Mouse (Mus musculus) C2C12 (cell line): ENCODE measurements at regions not wholly inside any gene's neighbourhood (a gene's known extent, or its start where the extent isn't known, plus 50 kb on each side); places are given as distances from the start of the nearest gene placed in this dataset.

Source experiments
- H3K27me3 ChIP-seq: one replicate; pipeline ENCODE4 v1.6.1; 2011; ENCODE audit not compliant: control insufficient read depth, insufficient read depth, insufficient read length
- H3K36me3 ChIP-seq: one replicate; pipeline ENCODE4 v1.6.1; 2011; ENCODE audit not compliant: control insufficient read depth, insufficient read depth
- H3K4me3 ChIP-seq: one replicate; pipeline ENCODE4 v1.5.1; 2011; ENCODE audit warnings: mild to moderate bottlenecking, control low read depth; ENCODE audit not compliant: poor library complexity, insufficient read depth, severe bottlenecking
- H3K79me2 ChIP-seq: one replicate; pipeline ENCODE4 v1.6.1; 2011; ENCODE audit not compliant: control insufficient read depth, insufficient read depth
- H3K79me3 ChIP-seq: one replicate; pipeline ENCODE4 v1.6.1; 2011; ENCODE audit warnings: low read depth, control low read depth
- H3ac ChIP-seq: one replicate; pipeline ENCODE3; 2011; ENCODE audit warnings: low read depth; ENCODE audit not compliant: control insufficient read depth, insufficient read length
- CEBPB ChIP-seq: IDR thresholded peaks from one replicate; pipeline ENCODE4 v1.6.1; 2011; ENCODE audit warnings: low read depth, mild to moderate bottlenecking, control low read depth, moderate library complexity
- CTCF ChIP-seq: IDR thresholded peaks from one replicate; pipeline ENCODE4 v1.5.1; 2011; ENCODE audit not compliant: control insufficient read depth, insufficient read depth, insufficient read length
- FOSL1 ChIP-seq: IDR thresholded peaks from one replicate; pipeline ENCODE4 v1.8.0; 2011; ENCODE audit warnings: mild to moderate bottlenecking, low read length; ENCODE audit not compliant: poor library complexity, insufficient read depth, severe bottlenecking
- MAX ChIP-seq: IDR thresholded peaks from one replicate; pipeline ENCODE4 v1.6.1; 2011; ENCODE audit warnings: mild to moderate bottlenecking, control low read depth
- MYOD1 ChIP-seq: IDR thresholded peaks from one replicate; pipeline ENCODE4 v1.6.1; 2011; ENCODE audit warnings: low read depth; ENCODE audit not compliant: control insufficient read depth, insufficient read length
- MYOG ChIP-seq: IDR thresholded peaks from one replicate; pipeline ENCODE4 v1.6.1; 2011; ENCODE audit not compliant: control insufficient read depth, insufficient read length; ENCODE audit errors: extremely low read depth
- USF1 ChIP-seq: IDR thresholded peaks from one replicate; pipeline ENCODE4 v1.6.1; 2011; ENCODE audit warnings: low read depth, mild to moderate bottlenecking, control low read depth, moderate library complexity

DNA sequence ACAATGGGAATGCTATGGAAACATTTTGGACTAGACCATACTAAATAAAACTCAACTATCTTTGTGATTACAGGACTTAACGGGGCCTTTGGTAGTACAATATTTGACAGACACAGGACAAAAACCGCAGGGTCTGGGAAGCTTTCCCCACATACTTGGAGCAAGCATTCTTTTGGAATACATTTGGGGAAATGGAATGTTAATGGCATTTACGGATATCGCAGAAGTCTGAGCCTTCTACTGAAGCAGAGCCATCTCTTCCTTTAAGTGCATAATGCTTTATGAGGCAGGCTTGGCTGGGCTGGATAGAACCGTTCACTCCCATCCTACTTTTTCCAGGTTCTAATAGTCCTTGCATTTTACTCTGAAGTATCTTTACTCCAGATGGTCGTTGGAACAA is 262.7 kb upstream of the Adgrl2 start:
- H3K27me3 ChIP-seq, result no peaks in the 10 kb centered on the region
- TF ChIP-seq MYOD1 (no peak), CTCF (no peak), FOSL1 (no peak), CEBPB (no peak), MYOG (no peak), USF1 (no peak), MAX (no peak)
- no peak overlapping the region for H3ac ChIP-seq
- no peaks in the 10 kb centered on the region for H3K79me3 ChIP-seq
- no peak overlapping the region for H3K4me3 ChIP-seq
- H3K79me2 ChIP-seq, result no peaks in the 10 kb centered on the region
- no peaks in the 10 kb centered on the region for H3K36me3 ChIP-seq

DNA sequence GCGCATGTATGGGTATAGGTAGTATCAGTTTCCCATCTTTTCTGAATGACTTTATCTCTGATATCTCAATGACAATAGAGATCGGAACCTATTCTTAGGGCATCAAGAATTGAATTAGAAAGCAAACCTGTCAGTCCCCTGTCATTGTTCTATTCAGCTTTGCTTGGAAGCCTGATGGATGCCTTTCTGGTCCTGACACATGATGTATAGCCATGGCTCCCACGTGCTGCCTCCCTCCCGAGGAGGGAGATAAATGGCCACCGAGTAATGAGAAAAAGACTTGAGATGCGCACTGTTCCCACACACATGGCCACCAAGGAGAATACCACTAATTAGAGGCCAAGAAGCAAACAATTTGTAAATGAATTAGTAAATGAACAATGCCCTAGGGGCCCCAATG is 261.8 kb upstream of the Adgrl2 start:
- Histone ChIP-seq H3K4me3 (no peak overlapping the region), H3K79me3 (no peaks in the 10 kb centered on the region), H3K79me2 (no peaks in the 10 kb centered on the region), H3K27me3 (no peaks in the 10 kb centered on the region), H3K36me3 (no peaks in the 10 kb centered on the region), H3ac (no peak overlapping the region)
- no peak for TF ChIP-seq MYOD1

DNA sequence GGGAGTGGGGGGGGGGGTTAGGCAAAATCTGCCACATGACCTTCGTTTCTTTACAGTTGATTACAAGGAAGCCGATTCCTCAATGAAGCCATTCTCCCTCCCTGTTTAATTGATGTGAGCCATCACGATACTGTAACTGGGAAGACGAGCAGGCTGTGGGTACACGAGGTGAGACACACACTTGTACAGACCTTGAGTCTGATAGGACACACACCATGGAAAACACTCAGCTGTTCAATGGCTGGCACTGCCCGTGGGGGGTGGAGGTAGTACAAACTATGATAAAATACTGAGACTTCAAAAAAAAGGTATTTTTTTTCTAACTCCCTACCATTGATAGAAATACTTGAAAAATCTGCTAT is 257.3 kb upstream of the Adgrl2 start:
- H3K79me2 ChIP-seq, result no peaks in the 10 kb centered on the region
- no peaks in the 10 kb centered on the region for H3K79me3 ChIP-seq
- H3K4me3 ChIP-seq, result no peak overlapping the region
- H3K27me3 ChIP-seq, result no peaks in the 10 kb centered on the region
- no peak overlapping the region for H3ac ChIP-seq
- H3K36me3 ChIP-seq, result no peaks in the 10 kb centered on the region
- no peak for TF ChIP-seq CEBPB
- TF ChIP-seq FOSL1, result no peak
- TF ChIP-seq CTCF, result no peak
- no peak for TF ChIP-seq MYOD1
- no peak for TF ChIP-seq USF1
- no peak for TF ChIP-seq MAX
- TF ChIP-seq MYOG, result no peak

DNA sequence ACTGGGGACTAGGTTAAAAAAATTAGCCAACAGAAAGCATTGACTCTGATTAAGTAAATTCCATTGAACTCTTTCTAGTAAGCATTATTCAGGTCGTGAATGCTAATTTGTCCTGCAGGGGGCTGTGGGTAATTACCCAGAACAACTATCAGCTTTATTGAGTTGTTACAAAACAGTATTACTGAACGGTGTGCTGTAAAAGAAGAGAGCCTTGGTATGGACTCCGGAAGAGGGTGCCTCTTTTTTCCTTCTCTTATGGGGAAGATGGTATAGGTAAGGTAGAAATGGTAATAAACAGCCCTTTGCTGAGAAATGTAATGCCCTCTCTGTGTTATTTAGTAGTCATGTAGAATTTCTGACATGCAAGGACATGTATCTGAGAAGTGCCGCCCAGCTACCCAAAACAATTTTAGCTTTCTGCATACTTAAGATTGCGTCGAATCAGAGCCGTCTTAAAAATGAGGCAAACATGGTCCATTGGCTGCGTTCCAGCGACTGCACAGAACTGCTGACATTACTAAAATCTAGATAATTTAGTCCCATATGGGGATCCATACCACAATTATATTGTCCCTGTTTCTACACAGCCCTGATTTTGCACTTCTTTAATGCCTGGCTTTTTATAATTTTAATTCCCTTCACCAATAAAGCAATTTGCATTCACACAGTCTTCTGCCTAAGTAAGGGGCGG is 256.7 kb upstream of the Adgrl2 start:
- Histone ChIP-seq H3K4me3 (no peak overlapping the region), H3K79me2 (no peaks in the 10 kb centered on the region), H3K79me3 (no peaks in the 10 kb centered on the region), H3K27me3 (no peaks in the 10 kb centered on the region), H3ac (no peak overlapping the region), H3K36me3 (no peaks in the 10 kb centered on the region)
- TF ChIP-seq FOSL1, result no peak
- TF ChIP-seq MYOG, result no peak
- no peak for TF ChIP-seq CTCF
- no peak for TF ChIP-seq CEBPB

DNA sequence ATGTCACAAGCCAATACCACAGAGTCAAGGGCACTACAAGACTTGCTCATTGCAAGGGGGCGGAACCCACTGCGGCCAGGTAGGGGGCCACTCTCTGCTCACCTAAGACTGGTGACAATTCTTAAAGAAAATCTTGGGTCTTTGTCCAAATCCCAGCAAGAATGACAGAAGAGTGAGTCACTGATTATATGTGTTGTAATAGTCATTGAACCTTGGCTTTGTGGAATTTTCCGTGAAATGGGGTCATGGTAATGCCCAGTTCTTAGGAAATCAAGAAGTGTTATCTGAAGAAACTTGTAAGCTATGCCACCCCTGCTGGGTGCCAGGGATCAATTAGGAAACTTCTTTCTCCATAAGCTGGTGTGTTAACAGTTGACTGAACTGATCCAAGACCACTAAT is 249.3 kb upstream of the Adgrl2 start:
- H3K79me2 ChIP-seq, result no peaks in the 10 kb centered on the region
- no peak overlapping the region for H3K4me3 ChIP-seq
- no peaks in the 10 kb centered on the region for H3K79me3 ChIP-seq
- TF ChIP-seq USF1, result no peak
- TF ChIP-seq MYOD1, result no peak
- no peak for TF ChIP-seq CTCF
- no peak for TF ChIP-seq FOSL1
- no peak for TF ChIP-seq MAX
- no peak for TF ChIP-seq CEBPB
- TF ChIP-seq MYOG, result no peak
- no peaks in the 10 kb centered on the region for H3K27me3 ChIP-seq
- H3ac ChIP-seq, result no peak overlapping the region
- no peaks in the 10 kb centered on the region for H3K36me3 ChIP-seq

DNA sequence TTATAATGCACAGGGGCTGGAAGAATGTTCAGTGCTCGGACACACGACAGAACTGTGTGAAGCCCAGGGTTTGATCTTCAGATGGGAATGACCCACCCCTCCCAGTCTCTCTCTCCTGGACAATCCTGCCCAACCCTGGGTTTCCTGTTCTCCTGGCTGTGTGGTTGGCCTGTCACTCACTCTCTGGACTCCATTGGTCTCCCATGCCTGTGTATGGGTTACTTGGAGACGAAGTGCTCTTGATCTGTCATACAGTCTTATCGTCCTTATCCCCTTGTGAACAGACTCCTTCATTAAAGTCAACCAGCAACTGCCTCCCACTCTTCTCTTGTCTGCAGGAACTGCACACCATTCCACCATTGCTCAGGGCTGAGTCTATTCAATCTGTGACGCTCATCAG is 247.7 kb upstream of the Adgrl2 start:
- no peak overlapping the region for H3K4me3 ChIP-seq
- H3K79me2 ChIP-seq, result no peaks in the 10 kb centered on the region
- no peaks in the 10 kb centered on the region for H3K36me3 ChIP-seq
- TF ChIP-seq MYOD1, result no peak
- no peak for TF ChIP-seq MAX
- no peak for TF ChIP-seq CTCF
- no peak for TF ChIP-seq CEBPB
- no peak for TF ChIP-seq FOSL1
- TF ChIP-seq USF1, result no peak
- no peak for TF ChIP-seq MYOG
- no peaks in the 10 kb centered on the region for H3K27me3 ChIP-seq
- no peaks in the 10 kb centered on the region for H3K79me3 ChIP-seq
- no peak overlapping the region for H3ac ChIP-seq
